Mouse (Mus musculus): ENCODE data around the gene Mef2d.
A peak's percentile ranks its signal among the peaks of the same experiment; 100 is the strongest.

The Mef2d gene

DNA sequence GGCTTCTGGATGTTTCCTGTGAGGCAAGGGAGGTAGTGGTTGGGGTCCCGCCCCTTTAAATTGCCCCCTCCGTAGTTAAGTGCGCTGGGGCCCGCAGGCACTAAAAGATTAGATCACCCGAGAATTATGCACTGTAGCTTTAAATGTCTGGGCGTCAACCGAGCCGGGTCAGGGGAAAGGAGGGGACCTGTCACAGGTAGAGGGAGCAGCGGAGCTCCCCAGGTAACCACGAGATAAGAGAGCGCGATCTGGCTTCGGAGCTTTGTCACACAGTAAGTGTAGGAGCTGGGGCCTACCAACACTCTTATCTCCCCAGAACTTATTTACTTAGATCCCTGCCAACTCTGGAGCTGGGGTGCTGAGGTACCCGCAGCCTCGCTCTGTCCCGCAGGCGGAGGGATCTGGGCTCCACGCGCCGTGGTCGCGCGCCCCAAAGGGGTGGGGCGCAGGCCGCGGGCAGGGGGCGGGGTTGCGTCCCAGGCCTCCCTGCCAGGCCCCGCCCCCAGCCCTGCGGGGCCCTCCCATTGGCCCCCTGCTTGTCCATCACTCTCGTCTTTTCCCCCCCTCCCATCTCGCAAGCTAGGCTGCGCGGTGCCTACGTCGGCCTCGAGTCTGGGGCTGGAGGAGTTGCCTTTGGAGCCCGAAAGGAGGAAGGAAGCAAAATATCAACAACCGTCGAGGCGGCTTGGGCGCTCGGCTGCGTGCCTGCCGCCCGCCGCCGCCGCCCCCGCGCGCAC lies at the start of gene Mef2d:
TSS of gene Mef2d (plus strand) at position 586 of the 737 bp plus-strand sequence.
- DNase-seq, result peak; percentile 96

DNA sequence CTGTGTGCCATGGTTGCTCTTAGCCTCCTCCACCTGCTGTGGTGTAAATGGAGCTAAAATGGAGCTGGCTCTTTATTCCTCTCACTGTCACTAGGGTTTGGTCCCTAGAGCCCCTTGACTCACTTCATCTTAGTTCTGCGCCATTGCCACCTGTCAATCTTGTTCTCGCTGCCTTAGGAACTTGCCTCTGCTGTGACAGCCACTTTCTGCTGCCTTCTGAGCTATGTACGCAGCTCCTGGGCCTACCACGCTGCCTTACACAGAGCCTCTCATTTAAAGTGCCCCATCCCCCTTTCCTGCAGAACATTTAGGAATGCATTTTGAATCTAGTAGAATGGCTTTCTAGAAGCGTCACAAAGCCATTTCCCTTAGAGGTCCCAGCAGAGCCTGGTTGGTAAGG lies 48.0 kb upstream of the Mef2d start:
- no peak for DNase-seq

DNA sequence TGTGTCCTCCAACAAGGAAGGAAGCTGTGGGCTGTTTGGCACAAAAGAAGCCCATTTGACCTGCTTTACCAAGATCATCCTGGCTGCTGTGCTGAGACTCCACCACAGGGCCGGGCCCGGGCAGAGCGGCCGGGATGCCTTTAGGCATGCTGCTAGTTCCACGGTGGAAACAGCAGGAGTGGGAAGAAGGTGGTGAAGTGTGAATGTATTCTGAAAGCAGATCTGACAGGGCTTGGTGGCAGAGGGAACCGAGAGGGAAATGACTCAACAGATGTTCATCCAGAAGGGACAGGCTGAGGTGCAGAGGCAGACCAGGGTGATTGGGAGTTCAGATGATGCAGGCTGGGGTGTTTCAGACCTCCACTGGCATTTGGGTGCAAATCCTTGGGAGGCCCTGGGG lies 44.5 kb upstream of the Mef2d start:
- no peak for DNase-seq

DNA sequence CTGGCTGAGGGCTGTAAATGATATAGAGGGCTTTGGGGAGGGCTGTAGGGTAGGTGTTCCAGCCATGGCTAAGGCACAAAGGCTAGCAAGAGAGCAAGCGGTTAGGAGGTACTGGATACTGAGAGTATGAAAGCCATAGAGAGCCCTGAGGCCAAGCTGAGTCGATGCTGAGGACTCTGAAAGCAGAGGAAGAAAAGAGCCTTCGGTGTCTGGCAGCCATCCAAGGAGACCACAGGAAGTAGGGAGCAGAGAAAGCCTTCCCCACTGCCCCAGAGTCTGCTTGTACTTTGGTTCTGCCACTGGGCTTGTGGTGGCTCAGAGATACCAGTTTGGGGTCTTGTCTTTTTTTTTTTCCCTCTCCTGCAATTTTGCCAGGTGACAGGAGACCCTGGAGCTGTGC lies 41.9 kb upstream of the Mef2d start:
- DNase-seq, result no peak

DNA sequence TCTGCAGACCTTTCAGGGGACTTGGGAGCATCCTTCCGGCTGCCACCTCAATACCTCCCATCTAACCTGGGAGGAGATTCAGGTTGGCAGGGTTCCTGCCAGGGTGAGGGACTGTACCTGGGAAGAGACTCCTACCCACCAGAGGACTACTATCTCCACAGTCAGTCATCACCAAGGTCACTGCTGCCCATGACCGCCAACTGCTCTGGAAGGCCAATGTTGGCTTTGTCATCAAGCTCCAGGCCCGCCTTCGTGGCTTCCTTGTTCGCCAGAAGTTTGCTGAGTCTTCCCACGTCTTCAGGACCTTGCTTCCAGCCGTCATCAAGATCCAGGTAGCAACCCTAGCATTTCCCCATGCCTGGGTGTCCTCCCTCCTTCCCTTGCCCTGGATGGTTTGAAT lies 40.4 kb upstream of the Mef2d start:
- DNase-seq, result no peak

DNA sequence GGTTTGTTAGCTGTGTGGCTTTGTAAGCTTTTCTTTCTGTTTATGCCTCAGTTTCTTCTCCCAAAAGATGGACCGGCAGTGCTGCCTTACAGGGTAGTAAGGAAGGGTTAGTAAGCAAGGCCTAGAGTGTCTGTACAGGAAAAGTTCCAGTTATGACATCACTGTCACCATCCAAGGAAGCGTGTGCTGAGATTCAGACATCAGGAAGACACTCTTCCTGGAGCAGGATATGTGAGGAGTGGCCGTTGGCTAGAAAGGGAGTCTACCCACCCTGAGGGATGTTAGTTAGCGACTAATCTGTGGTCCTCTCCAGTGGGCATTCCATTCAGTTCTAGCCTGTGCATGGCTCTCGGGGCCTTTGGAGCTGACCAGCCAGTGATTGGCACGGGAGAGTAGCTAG lies 40.0 kb upstream of the Mef2d start:
- DNase-seq, result peak; percentile 42

DNA sequence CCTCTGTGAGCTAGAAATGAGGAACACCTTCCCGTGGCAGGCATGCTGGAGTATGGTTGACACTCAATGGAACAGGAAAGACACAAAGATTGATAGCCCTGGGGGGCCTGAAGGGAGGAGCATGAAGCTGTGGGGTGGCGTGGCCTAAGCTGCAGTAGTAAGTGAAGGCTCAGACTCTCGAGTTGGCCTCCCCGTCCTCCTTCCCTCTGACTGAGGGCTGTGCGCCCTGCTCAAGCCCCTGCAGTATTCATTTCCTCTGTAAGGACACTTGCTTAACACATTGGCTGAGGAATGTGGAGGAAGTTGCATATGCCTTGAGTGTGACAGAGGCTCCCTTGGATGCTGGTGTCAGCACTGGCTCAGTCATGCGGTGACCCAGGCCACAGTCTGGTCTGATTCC lies 39.6 kb upstream of the Mef2d start:
- peak; percentile 59 for DNase-seq

DNA sequence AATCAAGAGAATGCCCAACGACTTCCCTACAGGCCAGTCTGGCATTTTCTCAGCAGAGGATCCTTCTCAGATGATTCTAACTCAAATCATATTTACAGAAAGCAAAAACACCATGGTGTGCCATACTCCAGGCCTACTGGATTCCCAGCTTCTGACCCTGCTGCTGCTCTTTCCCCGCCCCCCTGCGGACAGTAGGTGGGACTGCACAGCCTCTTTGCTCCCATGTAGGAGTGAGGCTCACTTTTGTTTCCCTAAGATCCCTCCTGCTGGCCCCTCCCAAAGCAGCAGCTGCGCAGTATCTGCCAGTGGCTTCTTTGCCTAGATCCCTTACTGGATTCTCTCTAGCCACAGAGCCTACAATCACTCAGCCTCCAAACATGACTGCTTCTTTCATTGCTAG lies 36.0 kb upstream of the Mef2d start:
- no peak for DNase-seq

DNA sequence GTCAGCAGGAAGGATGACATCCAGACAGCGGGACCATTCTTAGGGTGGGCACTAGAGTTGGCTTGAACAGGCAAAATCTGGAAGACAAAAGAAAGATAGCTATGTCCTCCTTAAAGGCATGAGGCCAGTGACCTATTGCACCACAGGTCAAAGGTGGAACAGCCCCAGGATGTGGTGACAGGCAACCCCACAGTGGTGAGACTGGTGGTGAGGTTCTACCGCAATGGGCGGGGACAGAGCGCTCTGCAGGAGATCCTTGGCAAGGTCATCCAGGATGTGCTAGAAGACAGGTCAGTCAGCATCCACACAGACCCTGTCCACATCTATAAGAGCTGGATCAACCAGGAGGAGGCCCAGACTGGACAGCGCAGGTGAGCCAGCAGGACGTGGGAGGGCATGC lies 33.0 kb upstream of the Mef2d start:
- no peak for DNase-seq

DNA sequence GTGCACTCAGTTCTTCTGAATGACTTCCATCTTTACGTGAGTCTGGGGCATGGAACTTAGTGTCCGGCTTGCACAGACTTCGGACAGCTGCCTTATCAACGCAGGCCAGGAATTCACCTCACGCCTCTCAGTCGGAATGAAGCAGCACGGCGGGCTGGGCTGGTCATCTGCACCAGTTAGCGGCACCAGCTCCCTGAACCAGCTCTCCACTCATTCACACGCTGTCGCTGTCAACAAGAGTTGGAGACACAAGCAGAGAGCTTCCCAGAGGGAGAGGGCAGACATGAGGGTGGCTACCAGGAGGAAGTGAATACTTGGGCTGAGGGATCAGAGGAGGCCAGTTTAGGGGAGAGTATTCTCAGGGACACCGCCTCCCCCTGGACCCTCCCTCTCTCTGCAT lies 27.8 kb upstream of the Mef2d start:
- DNase-seq, result no peak

DNA sequence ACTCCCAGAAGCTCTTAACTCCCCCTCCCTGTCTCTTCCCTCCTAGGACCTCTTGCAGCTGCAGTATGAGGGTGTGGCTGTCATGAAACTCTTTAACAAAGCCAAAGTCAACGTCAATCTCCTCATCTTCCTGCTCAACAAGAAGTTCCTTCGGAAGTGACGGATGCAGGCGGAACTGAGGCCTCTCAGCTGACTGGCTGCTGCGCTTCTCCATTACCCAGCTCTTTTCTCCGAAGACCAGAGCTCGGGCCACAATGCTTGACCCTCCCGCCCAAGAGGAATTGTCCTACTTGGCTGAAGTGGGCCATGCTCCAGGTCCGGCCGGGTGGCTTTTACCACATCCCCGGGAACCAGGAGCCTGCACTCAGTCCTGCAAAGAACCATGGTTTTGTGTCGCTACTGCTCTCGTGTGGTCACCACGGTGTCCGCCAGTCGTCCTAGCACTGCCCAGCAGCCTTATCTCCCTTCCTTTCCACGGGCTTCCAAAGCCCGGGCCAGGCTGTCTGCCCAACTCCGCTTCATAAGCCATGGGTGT lies 22.0 kb upstream of the Mef2d start:
- DNase-seq, result no peak

DNA sequence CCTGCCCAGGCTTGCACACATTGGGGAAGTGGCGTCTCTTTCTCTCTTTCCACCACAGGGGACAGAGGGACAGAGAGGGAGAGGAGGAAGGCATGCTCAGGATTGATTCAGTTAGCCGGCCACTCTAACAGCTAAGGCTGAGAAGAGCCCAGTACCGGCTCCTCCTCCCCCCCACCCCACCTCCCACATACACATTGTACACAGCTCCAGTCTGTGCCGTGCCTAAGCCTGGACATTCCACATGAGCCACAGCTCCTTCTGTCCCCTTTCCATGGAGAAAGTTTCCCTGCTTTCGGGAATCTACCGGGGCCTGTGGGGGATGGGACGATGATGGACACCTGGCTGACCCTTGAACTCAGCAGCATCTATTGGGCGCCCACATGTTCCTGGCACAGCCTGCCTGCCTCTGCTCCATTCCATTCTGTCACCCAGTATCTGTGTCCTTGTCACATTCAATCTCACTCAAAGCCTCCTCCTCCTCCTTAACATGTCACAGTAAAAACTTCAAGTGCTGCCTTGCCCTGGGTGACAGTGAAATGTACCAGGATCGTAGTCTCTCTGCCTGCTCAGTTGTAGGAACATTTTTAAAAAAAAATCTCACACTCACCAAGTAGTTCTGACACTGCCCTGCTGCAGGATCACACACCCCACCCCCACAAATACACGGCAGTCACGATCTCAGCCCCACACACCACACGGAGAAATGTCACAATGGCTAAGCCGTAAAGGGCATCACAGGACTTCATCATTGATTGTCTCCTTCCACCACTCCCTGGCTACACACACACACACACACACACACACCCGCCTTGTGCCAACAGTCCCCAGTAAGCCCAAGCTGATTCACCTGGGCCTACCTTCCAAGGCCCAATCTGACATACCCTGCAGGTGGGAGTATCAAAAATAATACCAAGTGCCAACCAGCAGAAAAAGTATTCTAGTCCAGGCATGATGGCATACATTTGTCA lies 20.7 kb upstream of the Mef2d start:
- DNase-seq, result no peak

DNA sequence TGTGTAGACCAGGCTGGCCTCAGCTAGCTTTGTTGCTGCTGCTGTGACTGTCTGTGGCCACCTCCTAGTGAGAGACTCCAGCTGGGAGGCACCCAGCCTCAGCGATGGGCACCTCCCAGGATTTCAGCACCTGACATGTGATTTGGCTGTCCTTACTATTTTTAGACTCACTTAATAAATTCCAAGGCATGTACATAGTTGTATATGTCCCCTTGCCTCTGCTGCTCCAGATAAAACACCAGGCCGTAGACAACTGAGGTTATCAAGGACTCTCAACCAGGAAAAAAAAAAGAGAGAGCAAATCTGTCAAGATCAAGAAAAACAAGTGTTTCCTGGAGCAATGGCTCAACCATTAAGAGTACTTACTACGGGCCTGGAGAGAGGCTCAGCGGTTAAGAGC lies 17.0 kb upstream of the Mef2d start:
- no peak for DNase-seq

DNA sequence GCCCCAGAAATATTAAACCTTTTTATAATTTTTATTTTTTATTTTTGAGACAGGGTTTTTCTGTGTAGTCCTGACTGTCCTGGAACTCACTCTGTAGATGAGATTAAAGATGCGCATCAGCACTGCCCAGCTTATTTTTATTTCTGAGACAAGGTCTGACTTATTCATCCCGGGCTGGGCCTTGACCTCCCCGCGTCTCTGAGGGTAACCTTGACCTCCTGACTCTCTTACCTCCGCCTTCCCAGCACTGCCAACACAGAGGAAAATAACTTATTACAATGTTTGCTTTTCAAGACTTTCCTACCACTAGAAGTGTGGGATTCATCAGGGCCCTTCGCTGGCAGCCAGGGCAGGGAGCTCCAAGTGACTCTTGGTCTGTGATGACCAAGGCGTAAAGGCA lies 16.0 kb upstream of the Mef2d start:
- no peak for DNase-seq

DNA sequence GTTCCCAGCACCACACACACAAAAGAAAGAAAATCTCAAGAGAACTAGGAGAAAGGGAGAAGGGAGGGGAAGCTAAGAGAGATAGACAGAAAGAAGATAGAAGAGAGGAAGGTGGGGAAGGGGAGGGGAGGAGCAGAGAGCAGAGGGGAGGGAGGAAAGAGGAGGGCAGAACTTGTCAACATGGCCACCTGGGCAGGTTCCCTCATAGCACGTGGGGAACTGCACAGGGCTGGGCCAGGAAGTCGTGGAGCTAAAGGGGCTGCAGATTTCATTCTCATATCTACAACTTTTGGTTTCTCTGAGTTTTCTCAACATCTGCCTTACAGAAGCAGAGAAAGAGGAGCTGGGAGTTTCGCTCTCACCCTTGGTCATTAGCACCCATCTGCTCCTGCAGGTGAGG lies 14.5 kb upstream of the Mef2d start:
- no peak for DNase-seq

DNA sequence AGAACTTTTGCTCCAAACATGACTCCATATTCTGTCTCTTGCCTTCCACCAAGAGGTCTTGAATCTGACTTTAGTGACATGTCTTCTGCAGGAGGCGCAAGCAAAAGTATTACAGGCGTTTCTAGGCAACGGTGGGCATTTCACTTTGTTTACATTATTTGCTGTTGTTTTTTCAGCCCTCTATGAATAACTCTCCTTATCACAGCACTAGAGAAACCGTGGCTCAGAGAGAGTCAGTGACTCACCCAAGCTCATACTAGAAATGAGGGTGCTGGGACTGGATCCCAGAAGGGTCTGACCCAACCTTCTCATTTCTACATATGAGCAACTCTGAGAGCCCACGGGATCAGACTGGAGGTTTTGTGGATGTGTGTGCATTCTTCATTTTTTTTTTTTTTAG lies 14.1 kb upstream of the Mef2d start:
- DNase-seq, result no peak

DNA sequence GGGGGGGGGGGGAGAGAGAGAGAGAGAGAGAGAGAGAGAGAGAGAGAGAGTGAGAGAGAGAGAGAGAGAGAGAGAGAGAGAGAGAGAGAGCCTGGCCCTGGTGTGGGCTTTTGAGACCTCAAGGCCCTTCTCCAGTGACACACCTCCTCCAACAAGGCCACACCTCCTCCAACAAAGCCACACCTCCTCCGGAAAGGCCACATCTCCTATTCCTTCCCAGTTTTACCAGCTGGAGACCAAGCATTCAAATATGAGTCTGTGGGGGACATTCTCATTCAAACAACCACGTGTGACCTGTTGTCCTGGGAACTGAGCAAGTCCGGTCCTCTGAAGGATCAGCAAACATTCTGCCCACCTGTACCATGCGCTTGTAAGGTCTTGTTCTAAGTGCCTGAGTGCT lies 13.2 kb upstream of the Mef2d start:
- no peak for DNase-seq

DNA sequence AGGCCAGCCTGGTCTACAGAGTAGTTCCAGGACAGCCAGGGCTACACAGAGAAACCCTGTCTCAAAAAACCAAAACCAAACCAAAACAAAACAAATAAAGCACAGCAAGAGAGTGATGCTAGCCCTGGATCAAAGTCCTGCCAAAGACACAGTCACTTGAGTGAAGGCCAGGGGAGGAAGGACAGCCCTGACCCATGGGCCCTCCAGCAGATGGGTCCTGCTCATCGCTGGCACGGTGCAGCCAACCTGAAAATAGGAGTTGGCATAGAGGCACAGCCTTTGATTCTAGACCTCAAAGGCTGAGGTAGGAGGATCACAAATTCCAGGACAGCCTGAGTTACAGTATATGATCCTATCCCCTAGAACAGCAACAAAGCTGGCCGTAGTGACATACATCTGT lies 11.1 kb upstream of the Mef2d start:
- no peak for DNase-seq

DNA sequence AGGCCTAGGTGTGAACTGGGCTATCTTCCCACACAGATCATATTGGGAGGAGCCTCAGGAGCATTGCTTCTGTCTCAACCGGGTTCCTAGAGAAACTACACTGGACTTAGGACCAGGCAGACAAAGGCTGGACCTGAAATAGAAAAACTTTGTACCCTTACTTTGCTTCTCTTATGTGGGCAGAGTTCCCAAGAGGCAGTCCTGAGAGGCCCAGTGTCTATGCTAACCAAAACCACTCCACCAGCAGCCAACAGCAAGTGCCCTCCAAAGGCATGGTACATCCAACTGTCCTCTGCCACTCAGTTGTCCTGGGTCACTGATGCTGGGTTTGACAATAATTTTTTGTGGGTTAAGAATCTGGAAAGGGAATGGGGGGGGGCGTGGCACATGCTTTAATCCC lies 9.7 kb upstream of the Mef2d start:
- DNase-seq, result peak; percentile 42

DNA sequence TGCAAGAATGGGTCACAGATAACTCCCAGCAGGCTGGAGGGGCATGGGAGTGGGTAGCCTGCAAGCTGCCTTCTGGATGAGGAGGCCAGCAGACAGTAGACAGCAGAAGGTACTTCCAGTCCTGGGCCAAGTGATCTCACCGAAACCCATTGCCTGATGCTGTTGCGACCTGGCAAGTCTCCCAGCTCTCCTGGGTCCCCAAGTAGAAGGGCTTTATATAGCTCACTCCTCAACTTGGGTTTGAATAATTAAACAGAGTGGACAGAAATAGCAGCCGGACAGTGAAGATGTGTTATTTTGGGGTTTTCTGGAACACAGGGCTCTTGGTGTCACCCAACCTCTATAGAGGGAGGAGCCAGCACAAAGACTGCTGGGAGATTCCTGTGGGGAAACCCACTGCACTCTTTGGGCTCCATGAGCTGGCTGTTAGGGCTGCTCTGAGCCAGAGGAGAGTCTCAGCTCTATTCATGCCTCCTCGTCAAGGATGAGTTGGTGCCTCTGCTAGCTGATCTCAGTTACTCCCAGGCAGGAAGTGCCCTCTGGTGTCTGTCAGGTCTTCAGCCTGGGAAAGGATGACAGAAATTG lies 8.9 kb upstream of the Mef2d start:
- DNase-seq, result no peak

DNA sequence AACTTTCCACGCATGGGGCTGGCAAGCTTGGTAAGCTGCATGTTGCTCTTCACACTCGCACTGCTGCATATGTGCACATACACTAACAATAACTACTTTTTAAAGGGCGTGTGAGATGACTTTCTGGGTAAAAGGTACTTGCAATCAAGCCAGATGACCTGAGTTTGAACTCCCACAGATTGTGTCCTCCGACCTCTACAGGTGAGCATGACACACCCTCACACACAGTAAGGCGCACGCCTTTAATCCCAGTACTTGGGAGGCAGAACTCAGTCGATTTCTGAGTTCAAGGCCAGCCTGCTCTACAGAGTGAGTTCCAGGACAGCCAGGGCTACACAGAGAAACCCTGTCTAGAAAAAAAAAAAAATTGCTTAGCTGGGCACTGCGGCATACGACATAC lies 5.8 kb upstream of the Mef2d start:
- no peak for DNase-seq

DNA sequence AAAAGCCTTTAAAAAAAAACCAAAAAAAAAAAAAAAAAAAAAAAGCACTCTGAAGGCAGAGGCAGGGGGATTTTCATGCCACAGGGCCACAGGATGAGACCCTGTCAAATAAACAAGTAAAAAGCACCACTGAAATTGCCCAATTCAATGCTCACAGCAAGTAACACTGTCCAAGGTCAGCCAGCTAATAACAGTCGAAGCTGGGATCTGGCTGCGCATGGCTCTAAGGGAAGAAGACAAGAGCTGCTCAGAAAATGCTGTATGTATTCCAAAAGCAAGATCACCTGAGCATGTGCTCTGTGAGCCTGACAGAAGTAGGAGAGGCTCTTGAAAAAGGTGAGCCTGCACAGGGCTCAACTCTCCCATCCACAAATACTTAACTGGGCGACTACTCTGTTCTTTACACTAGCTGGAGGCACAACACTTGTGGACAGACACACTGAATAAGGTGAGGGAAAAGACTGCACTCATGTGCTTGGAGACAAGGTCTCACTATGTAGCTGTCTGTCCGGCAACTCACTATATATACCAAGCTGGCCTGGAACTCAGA lies 5.2 kb upstream of the Mef2d start:
- DNase-seq, result no peak

DNA sequence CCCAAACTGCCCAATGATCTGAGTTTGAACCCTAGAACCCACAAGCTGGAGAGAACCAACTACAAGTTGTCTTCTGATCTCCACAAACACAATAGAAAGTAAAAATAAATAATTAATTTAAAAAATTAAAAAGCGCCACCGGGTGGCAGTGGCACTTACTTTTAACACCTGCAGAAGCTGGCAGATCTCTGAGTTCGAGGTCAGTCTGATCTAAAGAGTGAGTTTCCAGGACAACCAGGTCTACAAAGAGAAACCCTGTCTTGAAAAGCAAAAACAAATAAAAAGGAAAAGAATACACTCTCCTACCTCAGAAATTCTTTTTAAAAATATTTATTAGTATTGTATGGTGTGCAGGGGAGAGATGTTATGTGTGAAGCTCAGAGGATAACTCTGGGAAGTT lies 4.4 kb upstream of the Mef2d start:
- DNase-seq, result peak; percentile 50

Measured in kidney, adult 9 months (tissue).